Mouse (Mus musculus): ENCODE measurements around the gene Scarf1.
A peak's percentile ranks its signal among the peaks of the same experiment; 100 is the strongest.

GRCm38 (mm10) chr11:75562840-75563239 is 49.5 kb downstream of the Scarf1 start:
- TF ChIP-seq CTCF (IDR thresholded peaks at IDR 0.05 in 2 of 3, conservative IDR thresholded peaks at IDR 0.05 in 1 of 3; ENCODE audit: control insufficient read depth in 1 of 3, insufficient read depth in 1 of 3, low read depth in 2 of 3, low read length in 3 of 3, poor library complexity in 1 of 3, severe bottlenecking in 1 of 3), result peak in 1 of 3 experiments; percentile 33; a peak in 3 of 6 replicates
- no peak for TF ChIP-seq KAT2A (conservative IDR thresholded peaks at IDR 0.05; ENCODE audit: low read depth, low read length)
- TF ChIP-seq NRF1 (IDR thresholded peaks at IDR 0.05; ENCODE audit: insufficient read depth, low read depth, low read length, poor library complexity, severe bottlenecking), result no peak
- TF ChIP-seq BHLHE40 (IDR thresholded peaks at IDR 0.05; ENCODE audit: borderline replicate concordance, low read depth, low read length), result no peak
- no peak for TF ChIP-seq HCFC1 (IDR thresholded peaks at IDR 0.05; ENCODE audit: low read depth, low read length)

Measured in MEL (cell line).